Mouse (Mus musculus): ENCODE measurements at regions not wholly inside any gene's neighbourhood (a gene's known extent, or its start where the extent isn't known, plus 50 kb on each side); places are given as distances from the start of the nearest gene placed in this dataset.
"Not testable (repeated sequence)": the region's sequence is repeated elsewhere in the genome, so short reads cannot be mapped to it uniquely, and the experiment has no call there.

DNA sequence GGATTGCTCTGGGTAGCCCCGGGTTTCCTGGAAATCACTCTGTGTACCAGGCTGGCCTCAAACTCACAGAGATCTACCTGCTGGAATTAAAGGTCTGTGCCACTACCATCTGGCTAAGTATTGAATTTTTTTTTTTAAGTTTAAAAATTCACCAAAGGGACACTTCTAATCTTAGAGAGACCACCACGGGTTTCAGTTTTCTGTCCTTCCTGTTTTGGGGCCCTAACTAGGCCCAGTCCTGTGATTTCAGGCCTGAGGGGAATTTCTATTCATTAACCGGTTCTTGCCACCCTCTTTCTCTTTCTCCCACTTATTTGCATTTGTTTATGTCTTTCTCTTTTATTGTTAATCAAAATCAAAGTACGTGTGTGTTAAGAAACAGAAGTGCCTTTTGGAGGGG, 122.1 kb upstream of the Cdk6 start:
- Histone ChIP-seq H3K27ac (ENCODE audit: insufficient read depth, low read length) (no peak overlapping the region), H3K27me3 (ENCODE audit: control insufficient read depth, insufficient read depth, low read length) (no peaks in the 10 kb centered on the region), H3K4me1 (ENCODE audit: control insufficient read depth, insufficient read depth, insufficient read length) (no peaks in the 10 kb centered on the region), H3K4me3 (ENCODE audit: extremely low read depth, insufficient read depth, insufficient read length) (no peak overlapping the region), H3K36me3 (ENCODE audit: control insufficient read depth, insufficient read depth, low read length) (no peaks in the 10 kb centered on the region)
- no peak for DNase-seq (ENCODE audit: low read depth in 1 of 2, low spot score in 2 of 2)
- TF ChIP-seq CTCF (IDR thresholded peaks at IDR 0.05; ENCODE audit: extremely low read depth, insufficient read depth, insufficient read length, insufficient replicate concordance) (no peak), POLR2A (IDR thresholded peaks at IDR 0.05; ENCODE audit: low read depth, low read length) (no peak)
- 44% methylated on average over 4 of the region's 4 CpGs for WGBS

DNA sequence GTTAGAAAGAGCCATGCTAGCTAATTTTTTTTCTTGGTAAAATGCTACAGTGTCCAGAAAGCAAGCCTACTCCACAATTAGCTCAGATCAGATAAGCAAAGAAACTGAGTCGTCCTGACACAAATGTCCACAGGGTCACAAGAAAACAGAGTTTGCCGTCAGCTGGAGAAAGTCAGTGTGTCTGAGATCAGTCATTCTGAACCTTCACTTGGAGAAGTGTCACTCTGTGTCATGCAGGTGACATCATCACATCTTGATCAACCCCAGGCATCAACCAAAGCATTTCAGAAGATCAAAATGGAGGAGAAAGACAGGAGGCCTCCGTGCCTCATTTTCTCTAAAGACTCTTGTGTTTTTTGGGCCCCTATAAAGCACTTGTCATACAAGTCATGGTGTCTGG, 121.5 kb upstream of the Cdk6 start:
- DNase-seq (ENCODE audit: low read depth in 1 of 2, low spot score in 2 of 2): no peak
- no peaks in the 10 kb centered on the region for H3K27me3 ChIP-seq (ENCODE audit: control insufficient read depth, insufficient read depth, low read length)
- H3K27ac ChIP-seq (ENCODE audit: insufficient read depth, low read length): no peak overlapping the region
- TF ChIP-seq POLR2A (IDR thresholded peaks at IDR 0.05; ENCODE audit: low read depth, low read length) (no peak), CTCF (IDR thresholded peaks at IDR 0.05; ENCODE audit: extremely low read depth, insufficient read depth, insufficient read length, insufficient replicate concordance) (no peak)
- no peaks in the 10 kb centered on the region for H3K4me1 ChIP-seq (ENCODE audit: control insufficient read depth, insufficient read depth, insufficient read length)
- H3K4me3 ChIP-seq (ENCODE audit: extremely low read depth, insufficient read depth, insufficient read length): no peak overlapping the region
- no peaks in the 10 kb centered on the region for H3K36me3 ChIP-seq (ENCODE audit: control insufficient read depth, insufficient read depth, low read length)
- 83% methylated on average over 3 of the region's 3 CpGs for WGBS

DNA sequence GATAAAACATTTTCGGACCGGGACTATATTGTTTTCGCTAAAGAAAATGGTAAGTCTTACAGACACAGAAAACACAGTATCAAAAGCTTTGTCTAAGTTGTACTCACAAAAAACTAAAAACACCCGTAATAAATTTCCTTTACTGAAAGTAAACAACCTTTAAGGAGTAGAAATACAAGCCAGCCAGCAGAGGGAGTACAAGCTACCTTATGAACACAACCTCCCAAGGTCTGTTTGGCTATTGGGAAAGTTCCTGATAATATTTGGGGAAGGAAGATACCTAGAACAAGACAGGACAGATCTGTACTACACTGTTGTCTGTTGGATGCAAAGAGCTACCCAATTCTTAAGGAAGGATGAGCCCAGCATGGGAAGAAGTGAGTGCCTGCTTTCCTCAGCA, 117.5 kb upstream of the Cdk6 start:
- not testable (repeated sequence) for H3K36me3 ChIP-seq (ENCODE audit: control insufficient read depth, insufficient read depth, low read length); DNase-seq (ENCODE audit: low read depth in 1 of 2, low spot score in 2 of 2); H3K4me1 ChIP-seq (ENCODE audit: control insufficient read depth, insufficient read depth, insufficient read length); H3K27me3 ChIP-seq (ENCODE audit: control insufficient read depth, insufficient read depth, low read length); H3K4me3 ChIP-seq (ENCODE audit: extremely low read depth, insufficient read depth, insufficient read length); H3K27ac ChIP-seq (ENCODE audit: insufficient read depth, low read length)
- WGBS: 73% methylated on average over 4 of the region's 4 CpGs

DNA sequence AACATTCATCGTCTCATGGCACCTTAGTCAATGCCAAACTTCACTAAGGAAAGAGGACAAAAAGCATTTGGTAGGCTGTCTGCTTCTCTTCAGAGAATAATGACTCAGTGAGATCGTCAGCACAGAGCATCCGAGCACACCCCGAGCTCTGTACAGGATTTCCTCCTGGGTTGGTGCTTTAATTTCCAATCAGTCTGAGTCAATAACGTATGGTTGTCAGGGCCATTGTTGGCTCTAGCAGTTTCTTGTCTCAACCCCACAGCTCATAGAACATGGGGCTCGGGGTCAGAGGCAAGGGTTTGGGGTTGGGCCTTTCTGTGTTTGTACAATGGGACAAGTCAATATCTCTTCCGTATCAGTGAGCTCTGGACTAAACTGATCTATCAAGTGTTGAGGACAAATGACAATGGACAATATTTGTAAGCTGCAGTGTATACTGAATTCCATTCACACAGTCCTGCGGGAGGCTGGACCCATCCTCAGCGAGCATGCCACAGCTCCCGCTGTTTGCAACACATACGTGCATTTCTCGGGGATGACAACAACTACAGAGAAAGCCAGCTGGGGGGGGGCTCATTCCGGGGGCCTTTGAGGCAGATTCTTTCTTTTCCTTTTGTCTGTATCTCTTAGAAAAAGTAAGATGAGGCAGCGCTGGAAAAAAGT, 116.8 kb upstream of the Cdk6 start:
- DNase-seq (ENCODE audit: low read depth in 1 of 2, low spot score in 2 of 2): not testable (repeated sequence)

DNA sequence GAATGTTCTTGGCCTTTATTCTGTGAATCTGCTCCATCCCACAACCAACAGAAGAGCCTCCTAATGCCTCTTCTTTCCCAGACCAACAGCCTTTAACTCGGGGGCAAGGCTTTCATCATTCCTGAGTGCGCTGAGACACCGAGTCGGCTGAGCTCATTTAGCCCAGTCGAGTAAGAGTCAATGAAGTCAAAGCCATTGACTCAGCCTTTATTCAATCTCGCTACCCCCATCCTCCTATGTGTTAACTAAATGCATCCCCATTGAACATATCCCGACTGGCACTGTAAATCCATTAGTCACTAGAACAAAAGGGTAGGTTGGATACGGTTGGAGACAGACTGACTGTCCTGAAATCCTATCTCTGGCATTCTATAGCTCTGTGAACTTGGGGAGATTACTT, 115.9 kb upstream of the Cdk6 start:
- DNase-seq (ENCODE audit: low read depth in 1 of 2, low spot score in 2 of 2): not testable (repeated sequence)

More for the DNA sequence above, 116.8 kb upstream of the Cdk6 start:
- H3K27me3 ChIP-seq (ENCODE audit: control insufficient read depth, insufficient read depth, low read length); H3K36me3 ChIP-seq (ENCODE audit: control insufficient read depth, insufficient read depth, low read length); H3K4me3 ChIP-seq (ENCODE audit: extremely low read depth, insufficient read depth, insufficient read length); H3K4me1 ChIP-seq (ENCODE audit: control insufficient read depth, insufficient read depth, insufficient read length); H3K27ac ChIP-seq (ENCODE audit: insufficient read depth, low read length): not testable (repeated sequence)
- 90% methylated on average over 14 of the region's 14 CpGs for WGBS

DNA sequence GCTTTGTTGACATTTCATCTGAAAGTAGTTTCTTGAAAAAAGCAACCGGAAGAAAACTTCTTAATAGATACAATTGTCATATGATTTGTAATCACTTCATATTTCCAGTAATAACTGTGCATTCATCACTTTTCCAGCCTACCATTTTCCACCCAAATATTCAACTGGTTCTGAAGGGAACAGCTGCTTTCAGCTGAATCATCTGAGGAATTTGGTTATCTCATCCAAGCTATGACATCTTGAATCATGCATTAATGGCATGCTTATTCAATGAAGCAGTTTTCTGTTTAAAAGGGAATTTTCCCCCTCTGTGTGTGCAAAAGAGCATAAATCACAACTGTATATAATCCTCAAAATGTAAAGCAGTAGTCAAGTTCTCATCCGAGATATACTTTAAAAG, 97.2 kb upstream of the Cdk6 start:
- DNase-seq (ENCODE audit: low read depth in 1 of 2, low spot score in 2 of 2); H3K27me3 ChIP-seq (ENCODE audit: control insufficient read depth, insufficient read depth, low read length); H3K36me3 ChIP-seq (ENCODE audit: control insufficient read depth, insufficient read depth, low read length); H3K4me3 ChIP-seq (ENCODE audit: extremely low read depth, insufficient read depth, insufficient read length); H3K4me1 ChIP-seq (ENCODE audit: control insufficient read depth, insufficient read depth, insufficient read length); H3K27ac ChIP-seq (ENCODE audit: insufficient read depth, low read length): not testable (repeated sequence)
- 89% methylated on average over 2 of the region's 2 CpGs for WGBS

More for the DNA sequence above, 115.9 kb upstream of the Cdk6 start:
- not testable (repeated sequence) for H3K4me1 ChIP-seq (ENCODE audit: control insufficient read depth, insufficient read depth, insufficient read length); H3K27ac ChIP-seq (ENCODE audit: insufficient read depth, low read length); H3K36me3 ChIP-seq (ENCODE audit: control insufficient read depth, insufficient read depth, low read length); H3K27me3 ChIP-seq (ENCODE audit: control insufficient read depth, insufficient read depth, low read length); H3K4me3 ChIP-seq (ENCODE audit: extremely low read depth, insufficient read depth, insufficient read length)
- 95% methylated on average over 8 of the region's 8 CpGs for WGBS

DNA sequence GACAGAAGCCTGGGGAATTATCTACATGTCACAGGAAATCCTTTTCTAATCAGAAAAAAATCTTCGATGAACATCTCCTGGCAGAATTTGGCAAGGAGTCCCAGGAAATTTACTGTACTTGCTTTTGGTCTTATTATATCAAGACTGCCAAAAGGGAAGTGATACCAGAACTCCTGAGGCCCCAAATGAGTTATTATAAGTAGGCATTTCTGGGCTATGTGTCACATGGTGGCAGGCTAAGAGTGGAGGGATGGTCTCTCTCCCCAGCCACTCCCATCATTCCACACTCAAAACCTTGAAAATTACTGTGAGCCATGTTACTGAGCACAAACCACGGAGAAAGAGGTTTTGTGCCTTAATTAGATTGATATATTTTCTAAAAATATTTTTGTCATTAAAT, 94.0 kb upstream of the Cdk6 start:
- Histone ChIP-seq H3K27me3 (ENCODE audit: control insufficient read depth, insufficient read depth, low read length) (no peaks in the 10 kb centered on the region), H3K27ac (ENCODE audit: insufficient read depth, low read length) (no peak overlapping the region), H3K4me1 (ENCODE audit: control insufficient read depth, insufficient read depth, insufficient read length) (no peaks in the 10 kb centered on the region), H3K36me3 (ENCODE audit: control insufficient read depth, insufficient read depth, low read length) (no peaks in the 10 kb centered on the region), H3K4me3 (ENCODE audit: extremely low read depth, insufficient read depth, insufficient read length) (no peak overlapping the region)
- TF ChIP-seq CTCF (IDR thresholded peaks at IDR 0.05; ENCODE audit: extremely low read depth, insufficient read depth, insufficient read length, insufficient replicate concordance) (no peak), POLR2A (IDR thresholded peaks at IDR 0.05; ENCODE audit: low read depth, low read length) (no peak)
- DNase-seq (ENCODE audit: low read depth in 1 of 2, low spot score in 2 of 2): no peak
- WGBS: 23% methylated on average over 2 of the region's 2 CpGs

DNA sequence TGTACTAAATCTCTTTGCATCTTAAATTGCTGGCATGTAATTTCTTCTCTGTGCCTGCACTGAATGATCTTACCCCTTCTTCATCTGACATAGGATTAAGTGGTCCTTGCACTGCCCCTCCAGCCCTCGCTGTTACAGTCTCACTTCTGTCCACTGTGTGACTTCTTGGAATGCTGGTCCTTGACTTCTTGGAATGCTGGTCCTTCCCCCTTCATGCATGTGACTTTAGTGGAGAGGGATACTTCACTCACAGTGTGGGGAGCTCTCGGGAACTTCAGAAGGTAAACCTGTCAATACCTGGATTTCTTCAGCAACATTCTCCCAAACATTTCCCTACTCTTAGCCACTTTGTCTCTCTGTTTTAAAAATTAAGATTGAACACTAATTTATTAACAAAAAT, 91.0 kb upstream of the Cdk6 start:
- Histone ChIP-seq H3K27me3 (ENCODE audit: control insufficient read depth, insufficient read depth, low read length) (no peaks in the 10 kb centered on the region), H3K36me3 (ENCODE audit: control insufficient read depth, insufficient read depth, low read length) (no peaks in the 10 kb centered on the region), H3K4me1 (ENCODE audit: control insufficient read depth, insufficient read depth, insufficient read length) (no peaks in the 10 kb centered on the region), H3K27ac (ENCODE audit: insufficient read depth, low read length) (no peak overlapping the region), H3K4me3 (ENCODE audit: extremely low read depth, insufficient read depth, insufficient read length) (no peak overlapping the region)
- WGBS: 88% methylated on average over 2 of the region's 2 CpGs
- TF ChIP-seq POLR2A (IDR thresholded peaks at IDR 0.05; ENCODE audit: low read depth, low read length): no peak
- TF ChIP-seq CTCF (IDR thresholded peaks at IDR 0.05; ENCODE audit: extremely low read depth, insufficient read depth, insufficient read length, insufficient replicate concordance): no peak
- no peak for DNase-seq (ENCODE audit: low read depth in 1 of 2, low spot score in 2 of 2)
